10 mouse cellular contexts compared by ENCODE assay signal in genomic region chr9:66281501-66281951, GRCm38 (mm10).
A peak's percentile ranks its signal among the peaks of the same experiment; 100 is the strongest.
DNase-seq lines count a peak whose midpoint lies in the region; ATAC-seq and TF ChIP-seq lines count a peak whose summit lies in the region.
"Had no signal": no experiment of that assay in that cellular context is flagged by ENCODE, and none has a peak within 500 bp of the region (broad histone marks: within the 10 kb centered on the region; RNA-seq: fewer than 3 reads in every experiment).

No protein-coding gene starts in this region.

- H3K4me3 ChIP-seq in gastrocnemius, adult 2 months: no peak overlapping the region
- no peak overlapping the region for H3K4me3 ChIP-seq in limb, embryonic 10.5 days
- H3K4me3 ChIP-seq: liver, embryonic 13.5 days had no signal

- H3K27me3 ChIP-seq in limb, embryonic 10.5 days (ENCODE audit: low read depth, poor library complexity, severe bottlenecking): no peaks in the 10 kb centered on the region

- H3K9me3 ChIP-seq in limb, embryonic 10.5 days (replicated peaks): no peaks in the 10 kb centered on the region

- H3K36me3 ChIP-seq in limb, embryonic 10.5 days: no peaks in the 10 kb centered on the region
- H3K36me3 ChIP-seq: liver, embryonic 13.5 days had no signal

- peak; percentile 83 for ATAC-seq in CD4-positive, CD25-positive, alpha-beta regulatory T cell, adult 4 months

- WGBS in limb, embryonic 10.5 days: 75% methylated on average over 9 of the region's 9 CpGs

- no peak for TF ChIP-seq CTCF in gastrocnemius, adult 2 months (IDR thresholded peaks at IDR 0.05)

- DNase-seq in gastrocnemius, adult 2 months: peak; percentile 34
- no peak for DNase-seq in gastrocnemius, adult 18-20 months (ENCODE audit: low spot score)
- DNase-seq in limb, embryonic 10.5 days (ENCODE audit: low spot score): no peak
- DNase-seq in spleen, postnatal 10 days (ENCODE audit: low spot score in 2 of 2): peak; percentile 34 to 67
- DNase-seq in adrenal gland, adult 8-10 months: no peak
- no peak for DNase-seq in left cerebral cortex, postnatal 14 days (ENCODE audit: low spot score in 2 of 2)
- DNase-seq in heart, postnatal 25 days (ENCODE audit: low spot score): no peak
- DNase-seq: adrenal gland, postnatal 14 days; liver, embryonic 13.5 days had no signal

- peak overlapping the region; percentile 94 for H3K27ac ChIP-seq in gastrocnemius, adult 2 months
- H3K27ac ChIP-seq in limb, embryonic 10.5 days: 0 out of 2 replicates have a peak overlapping the region, but pooled peaks have one; percentile 25
- H3K27ac ChIP-seq: liver, embryonic 13.5 days had no signal

- intact Hi-C loops in gastrocnemius, adult 2 months (cut with DNase I): loop anchor here (2.0 to 5.0 kb wide), 3 partner anchors 71 to 123 kb away; partner anchors contain the start of genes Dapk2 and Herc1
- intact Hi-C loops in left cerebral cortex, postnatal 14 days (cut with DNase I): loop anchor here (5.0 to 10.0 kb wide), 2 partner anchors 71 to 127 kb away; partner anchors contain the start of genes Dapk2 and Herc1
- intact Hi-C loops in heart, postnatal 25 days (cut with DNase I): no loop called here

- H3K4me1 ChIP-seq in limb, embryonic 10.5 days: peaks cover 25% of the 10 kb centered on the region

Comparison
In these comparisons a context has a peak if more than half of its experiments do, and no peak if none do; other contexts are left out.
1. DNase-seq: peak in gastrocnemius, adult 2 months (single experiment) and spleen, postnatal 10 days (2 of 2); none in gastrocnemius, adult 18-20 months (single experiment), limb, embryonic 10.5 days (single experiment), adrenal gland, adult 8-10 months (single experiment), left cerebral cortex, postnatal 14 days (0 of 2) and heart, postnatal 25 days (single experiment).